Mouse (Mus musculus) granulocyte monocyte progenitor cell, adult 5-6 weeks (primary cell): Measurements from ENCODE around the gene Ift43. TPM values are rescaled to one million over a fixed set of nuclear protein-coding genes. Genes with fewer than 3 reads are reported as not detected.

Experiments
- total RNA-seq, 2 experiments: library from RNA; stranded (forward) in 1 of 2; stranded (reverse) in 1 of 2; fragments of 200-712, 200-1000 nt in 1 of 2; fragments of >200 nt in 1 of 2; fragmentation: Nextera tagmentation in 1 of 2; gene quantifications; 2 replicates each; pipeline ENCODE4 v1.2.3; 2014 to 2017

Ift43 gene
- total RNA-seq, 2 experiments from 2014 or later, result not detected

Other genes starting within 250 kb of the Ift43 start
- not detected in 2 replicates for gene Tgfb3, start 3.5 kb upstream of the Ift43 start, total RNA-seq (2014; fragmentation: Nextera tagmentation)
- 0.36 TPM in 1 of 2 replicates, not detected in the other for gene Tgfb3, start 3.5 kb upstream of the Ift43 start, total RNA-seq (2017)
- gene Gpatch2l, start 159.3 kb downstream of the Ift43 start, total RNA-seq (2014; fragmentation: Nextera tagmentation), result 17.0 and 29.2 TPM in 2 replicates
- gene Gpatch2l, start 159.3 kb downstream of the Ift43 start, total RNA-seq (2017), result 22.0 and 23.3 TPM in 2 replicates